Mouse (Mus musculus) forelimb bud, embryonic 11.5 days (tissue): ENCODE results near the gene Slc25a3.
A peak's percentile ranks its signal among the peaks of the same experiment; 100 is the strongest.

Source experiments
- DNase-seq: peaks from one replicate; pipeline ENCODE4 v3.0.0-alpha.2; 2012; ENCODE audit warnings: low read depth, low spot score

The Slc25a3 gene

GRCm38 (mm10) chr10:91094251-91095104 lies 29.4 kb downstream of the Slc25a3 start:
- DNase-seq, result no peak

- no peak for DNase-seq
These were observed 31.0 kb downstream of the Slc25a3 start for GRCm38 (mm10) chr10:91092812-91093211.

GRCm38 (mm10) chr10:91083393-91083927 lies 40.4 kb downstream of the Slc25a3 start:
- DNase-seq, result peak; percentile 32

DNA sequence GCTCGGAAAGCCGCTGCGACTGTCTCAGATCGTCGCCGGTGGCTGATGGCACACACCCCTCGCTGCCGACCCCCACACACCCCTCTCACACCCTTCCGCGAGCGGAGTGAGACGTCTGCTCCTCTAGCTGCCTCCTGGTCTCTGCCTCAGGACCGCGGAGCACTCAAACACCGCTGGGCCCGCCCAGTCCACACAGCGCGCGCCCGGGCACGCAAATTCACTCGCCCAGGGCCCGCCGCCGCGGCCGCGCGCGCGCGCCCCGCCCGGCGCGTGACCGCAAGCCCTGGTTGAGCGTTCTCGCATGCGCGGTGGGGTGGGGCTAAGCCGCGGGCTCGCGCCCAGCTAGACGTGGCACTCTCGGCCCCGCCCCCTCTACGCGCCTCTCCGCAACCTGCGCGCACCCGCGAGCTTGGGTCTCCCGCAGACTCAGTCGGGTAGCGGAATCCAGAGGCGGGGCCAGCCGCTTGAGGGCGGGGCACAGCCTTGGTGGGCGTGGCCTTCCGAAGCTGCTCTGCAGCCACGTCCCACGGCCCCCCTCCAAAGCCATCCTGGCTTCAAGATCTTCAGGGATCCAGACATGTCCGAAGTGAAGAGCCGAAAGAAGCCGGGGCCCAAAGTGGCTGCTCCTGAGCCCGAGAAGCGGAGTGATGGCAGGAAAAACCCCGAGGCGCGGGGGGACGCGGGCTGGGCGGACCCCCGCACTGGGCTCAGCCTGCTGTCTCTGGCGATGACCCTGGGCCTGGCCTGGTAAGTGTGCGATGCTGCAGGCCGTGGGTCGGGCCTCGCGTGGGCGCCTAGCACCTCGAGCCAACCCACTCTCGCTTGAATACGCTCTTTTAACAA lies 41.1 kb downstream of the Slc25a3 start, which contains the start of the genes Apaf1 and Ikbip:
TSS of gene Apaf1 (minus strand) at position 221 of the 843 bp plus-strand sequence.
TSS of gene Ikbip (plus strand) at position 391 of the 843 bp plus-strand sequence.
- peak; percentile 99 for DNase-seq

GRCm38 (mm10) chr10:91081959-91082507 lies 41.8 kb downstream of the Slc25a3 start:
- DNase-seq, result peak; percentile 18

DNA sequence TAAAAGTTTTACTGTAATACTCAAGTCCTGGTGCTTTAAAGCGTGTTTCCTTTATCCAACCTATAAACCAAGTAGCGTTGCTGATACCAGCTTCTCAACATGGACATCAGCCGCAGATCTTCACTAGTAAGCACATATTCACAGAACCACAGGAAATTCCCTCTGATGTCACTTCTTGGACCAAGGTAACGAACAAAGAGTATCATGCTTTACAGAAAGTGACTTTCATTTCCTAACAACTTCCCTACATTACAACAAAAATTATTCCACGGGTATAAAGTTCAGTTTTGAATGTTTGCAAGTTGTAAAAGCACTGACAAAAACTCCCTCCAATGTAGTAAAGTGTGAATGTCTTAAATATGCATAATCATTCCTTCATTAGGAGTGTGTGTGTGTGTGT lies 43.3 kb downstream of the Slc25a3 start:
- DNase-seq, result no peak

DNA sequence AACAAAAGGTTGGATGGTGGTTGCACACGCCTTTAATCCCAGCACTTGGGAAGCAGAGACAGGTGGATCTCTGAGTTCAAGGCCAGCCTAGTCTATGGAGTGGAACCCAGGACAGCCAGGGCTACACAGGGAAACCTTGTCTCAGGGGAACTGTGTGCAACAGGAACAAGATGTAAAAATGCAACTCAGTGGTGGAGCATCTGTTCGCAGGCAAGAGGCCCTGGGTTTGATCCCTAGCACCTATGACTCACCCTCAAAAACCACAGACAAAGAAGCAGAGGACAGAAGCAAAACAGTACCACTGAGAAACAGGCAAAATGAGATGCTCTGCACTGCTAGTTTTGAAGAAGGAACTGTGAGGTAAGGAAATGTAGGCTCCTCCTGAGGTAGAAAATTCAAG lies 47.2 kb downstream of the Slc25a3 start:
- no peak for DNase-seq

- no peak for DNase-seq
These were observed 50.5 kb downstream of the Slc25a3 start for GRCm38 (mm10) chr10:91073345-91073744.

- no peak for DNase-seq
These were observed 52.1 kb downstream of the Slc25a3 start for GRCm38 (mm10) chr10:91071768-91072167.
